Mouse (Mus musculus): ENCODE measurements around the gene Nr2c1.

DNA sequence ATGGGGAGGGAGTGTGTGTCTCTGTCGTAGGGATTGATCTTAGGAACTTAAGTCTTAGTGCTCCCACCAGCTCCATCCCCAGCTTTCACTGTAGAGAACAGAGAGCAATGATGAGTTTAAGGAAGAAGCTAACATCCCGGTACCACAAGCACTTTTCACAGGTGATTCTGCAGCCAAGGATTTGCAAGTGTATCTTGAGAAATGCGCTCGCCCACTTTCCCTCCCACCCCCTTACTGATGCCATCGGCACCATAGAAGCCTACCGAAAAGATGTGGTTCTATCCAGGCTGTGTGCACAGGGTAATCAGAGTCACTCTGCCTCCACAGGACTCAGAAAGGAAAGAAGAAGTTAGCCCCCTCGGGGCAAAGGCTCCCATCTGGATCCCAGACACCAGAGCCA lies 14.1 kb upstream of the Nr2c1 start:
- TF ChIP-seq CTCF (IDR thresholded peaks at IDR 0.05; ENCODE audit: borderline replicate concordance, extremely low read depth, insufficient read depth, insufficient read length) (no peak), POLR2A (IDR thresholded peaks at IDR 0.05; ENCODE audit: borderline replicate concordance, extremely low read depth, insufficient read depth, insufficient read length, poor library complexity, severe bottlenecking) (no peak)
